Mouse (Mus musculus): ENCODE results near the gene Ptf1a. TPM values are rescaled to one million over a fixed set of nuclear protein-coding genes. Genes with fewer than 3 reads are reported as not detected.

Ptf1a gene
- total and polyA plus RNA-seq, 3 experiments: not detected

DNA sequence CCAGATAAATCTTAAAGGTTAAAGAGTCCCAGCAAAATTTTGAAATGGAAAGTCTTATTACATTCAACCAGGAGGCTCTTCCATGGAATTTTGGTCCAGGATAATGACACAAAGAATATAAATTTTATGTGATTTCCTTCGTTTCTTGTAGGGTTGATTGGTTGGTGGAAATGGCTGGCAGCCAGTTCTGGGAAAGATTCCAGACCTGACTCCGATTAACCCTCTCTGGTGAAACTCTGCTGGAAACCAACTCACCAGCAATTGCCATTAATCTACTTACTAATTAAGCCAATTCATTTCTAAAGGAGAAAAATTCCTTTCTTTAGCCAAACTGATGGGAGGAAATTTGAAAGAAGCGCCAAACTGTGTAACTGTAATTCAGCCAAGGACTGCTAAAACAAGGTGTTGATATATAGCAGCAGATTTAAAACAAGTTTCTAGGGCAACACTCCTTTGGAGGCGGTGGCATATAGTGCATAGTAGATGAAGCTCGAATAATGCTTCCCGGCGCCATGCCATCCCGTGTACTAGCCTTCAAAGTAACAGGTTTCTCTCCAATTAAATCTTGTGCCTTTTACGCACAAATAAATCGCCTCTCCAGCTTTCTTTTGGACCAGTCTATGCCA, 10.5 kb downstream of the Ptf1a start:
- no peak for DNase-seq (ENCODE audit: low read depth, low spot score)
- TF ChIP-seq MYB (IDR thresholded peaks at IDR 0.05; ENCODE audit: low read depth, low read length): no peak
- TF ChIP-seq CHD2 (IDR thresholded peaks at IDR 0.05; ENCODE audit: low read length): no peak
- no peak for TF ChIP-seq POLR2AphosphoS2 (IDR thresholded peaks at IDR 0.05; ENCODE audit: low read length)
- no peak for TF ChIP-seq MXI1 (IDR thresholded peaks at IDR 0.05; ENCODE audit: low read depth, low read length)
- TF ChIP-seq CHD1 (IDR thresholded peaks at IDR 0.05; ENCODE audit: low read depth, low read length): no peak
- no peak for TF ChIP-seq RCOR1 (IDR thresholded peaks at IDR 0.05; ENCODE audit: low read depth, low read length)
- TF ChIP-seq POLR2A (IDR thresholded peaks at IDR 0.05; ENCODE audit: control insufficient read depth in 1 of 2, insufficient read depth in 1 of 2, low read depth in 1 of 2, low read length in 2 of 2, poor library complexity in 1 of 2): no peak
- no peak for TF ChIP-seq USF1 (IDR thresholded peaks at IDR 0.05; ENCODE audit: low read depth, low read length)
- no peak for TF ChIP-seq ZC3H11A (IDR thresholded peaks at IDR 0.05; ENCODE audit: low read depth, low read length)
- TF ChIP-seq JUND (IDR thresholded peaks at IDR 0.05; ENCODE audit: low read depth, low read length): no peak
- TF ChIP-seq ZMIZ1 (IDR thresholded peaks at IDR 0.05; ENCODE audit: low read depth, low read length): no peak
- TF ChIP-seq MAZ (IDR thresholded peaks at IDR 0.05; ENCODE audit: low read depth, low read length): no peak
- TF ChIP-seq E2F4 (IDR thresholded peaks at IDR 0.05; ENCODE audit: borderline replicate concordance, low read depth, low read length): no peak
- no peak for TF ChIP-seq MYC (IDR thresholded peaks at IDR 0.05; ENCODE audit: low read depth, low read length)
- no peak for TF ChIP-seq MAX (IDR thresholded peaks at IDR 0.05; ENCODE audit: low read length)
- no peak for TF ChIP-seq UBTF (IDR thresholded peaks at IDR 0.05; ENCODE audit: borderline replicate concordance, insufficient read depth, low read depth, low read length)
- no peak for TF ChIP-seq CTCF (IDR thresholded peaks at IDR 0.05 in 2 of 3, conservative IDR thresholded peaks at IDR 0.05 in 1 of 3; ENCODE audit: control insufficient read depth in 1 of 3, insufficient read depth in 1 of 3, low read depth in 2 of 3, low read length in 3 of 3, poor library complexity in 1 of 3, severe bottlenecking in 1 of 3)
- no peak for TF ChIP-seq ELF1 (IDR thresholded peaks at IDR 0.05; ENCODE audit: low read depth, low read length)
- H3K9ac ChIP-seq (ENCODE audit: control insufficient read depth, low read depth, low read length, poor library complexity, severe bottlenecking): no peak overlapping the region
- no peak overlapping the region for H3K27ac ChIP-seq (ENCODE audit: control insufficient read depth, low read depth, low read length)
- H3K9me3 ChIP-seq (replicated peaks; ENCODE audit: insufficient read depth, low read length): no peaks in the 10 kb centered on the region
- no peak overlapping the region for H3K4me3 ChIP-seq (ENCODE audit: control insufficient read depth in 1 of 2, insufficient read depth in 1 of 2, low read depth in 2 of 2, low read length in 2 of 2)
- H3K36me3 ChIP-seq (ENCODE audit: control insufficient read depth in 1 of 2, insufficient read depth in 2 of 2, low read length in 2 of 2): no peaks in the 10 kb centered on the region
- H3K4me1 ChIP-seq (ENCODE audit: control insufficient read depth in 1 of 2, insufficient read depth in 2 of 2, low read length in 2 of 2): no peaks in the 10 kb centered on the region
- no peaks in the 10 kb centered on the region for H3K79me2 ChIP-seq (ENCODE audit: control insufficient read depth, insufficient read depth, low read length, poor library complexity)
- no peaks in the 10 kb centered on the region; a peak in 1 of 4 replicates for H3K27me3 ChIP-seq (ENCODE audit: control insufficient read depth in 1 of 2, insufficient read depth in 2 of 2, low read length in 2 of 2)

GRCm38 (mm10) chr2:19458785-19459184, 13.3 kb downstream of the Ptf1a start:
- Histone ChIP-seq H3K27ac (ENCODE audit: control insufficient read depth, low read depth, low read length) (no peak overlapping the region), H3K9me3 (replicated peaks; ENCODE audit: insufficient read depth, low read length) (no peaks in the 10 kb centered on the region), H3K4me1 (ENCODE audit: control insufficient read depth in 1 of 2, insufficient read depth in 2 of 2, low read length in 2 of 2) (no peaks in the 10 kb centered on the region), H3K79me2 (ENCODE audit: control insufficient read depth, insufficient read depth, low read length, poor library complexity) (no peaks in the 10 kb centered on the region), H3K9ac (ENCODE audit: control insufficient read depth, low read depth, low read length, poor library complexity, severe bottlenecking) (no peak overlapping the region), H3K27me3 (ENCODE audit: control insufficient read depth in 1 of 2, insufficient read depth in 2 of 2, low read length in 2 of 2) (no peaks in the 10 kb centered on the region; a peak in 2 of 4 replicates), H3K36me3 (ENCODE audit: control insufficient read depth in 1 of 2, insufficient read depth in 2 of 2, low read length in 2 of 2) (no peaks in the 10 kb centered on the region), H3K4me3 (ENCODE audit: control insufficient read depth in 1 of 2, insufficient read depth in 1 of 2, low read depth in 2 of 2, low read length in 2 of 2) (no peak overlapping the region)
- no peak for DNase-seq (ENCODE audit: low read depth, low spot score)
- no peak for TF ChIP-seq POLR2A (IDR thresholded peaks at IDR 0.05; ENCODE audit: control insufficient read depth in 1 of 2, insufficient read depth in 1 of 2, low read depth in 1 of 2, low read length in 2 of 2, poor library complexity in 1 of 2)
- TF ChIP-seq MYB (IDR thresholded peaks at IDR 0.05; ENCODE audit: low read depth, low read length): no peak
- no peak for TF ChIP-seq ZNF384 (IDR thresholded peaks at IDR 0.05; ENCODE audit: low read depth, low read length)
- no peak for TF ChIP-seq CHD2 (IDR thresholded peaks at IDR 0.05; ENCODE audit: low read length)
- TF ChIP-seq BHLHE40 (IDR thresholded peaks at IDR 0.05; ENCODE audit: borderline replicate concordance, low read depth, low read length): no peak
- TF ChIP-seq USF1 (IDR thresholded peaks at IDR 0.05; ENCODE audit: low read depth, low read length): no peak
- TF ChIP-seq CHD1 (IDR thresholded peaks at IDR 0.05; ENCODE audit: low read depth, low read length): no peak
- TF ChIP-seq MEF2A (IDR thresholded peaks at IDR 0.05; ENCODE audit: extremely low read depth, insufficient replicate concordance, low read depth, low read length, poor library complexity, severe bottlenecking): no peak
- no peak for TF ChIP-seq NELFE (IDR thresholded peaks at IDR 0.05; ENCODE audit: low read depth, low read length)
- TF ChIP-seq GABPA (IDR thresholded peaks at IDR 0.05; ENCODE audit: low read depth, low read length): no peak
- no peak for TF ChIP-seq MAFK (IDR thresholded peaks at IDR 0.05; ENCODE audit: borderline replicate concordance, low read depth, low read length)
- TF ChIP-seq ELF1 (IDR thresholded peaks at IDR 0.05; ENCODE audit: low read depth, low read length): no peak
- TF ChIP-seq TAL1 (IDR thresholded peaks at IDR 0.05; ENCODE audit: low read length): no peak

All from MEL (cell line).